19 mouse cellular contexts compared by ENCODE assay signal in genomic region chr7:122672981-122673380, GRCm38 (mm10). TPM values are rescaled to one million over a fixed set of nuclear protein-coding genes. Genes with fewer than 3 reads are reported as not detected.
DNase-seq lines count a peak whose midpoint lies in the region; ATAC-seq and TF ChIP-seq lines count a peak whose summit lies in the region.
"Had no signal": no experiment of that assay in that cellular context is flagged by ENCODE, and none has a peak within 500 bp of the region (broad histone marks: within the 10 kb centered on the region; RNA-seq: fewer than 3 reads in every experiment).

No protein-coding gene starts in this region.

- peaks cover 13% of the 10 kb centered on the region for H3K4me1 ChIP-seq in midbrain, embryonic 15.5 days

- H3K9me3 ChIP-seq in midbrain, embryonic 15.5 days = no peaks in the 10 kb centered on the region
- H3K9me3 ChIP-seq: embryonic facial prominence, embryonic 15.5 days; heart, embryonic 13.5 days; neural tube, embryonic 12.5 days had no signal

- no peak for TF ChIP-seq CTCF in brain, embryonic 14.5 days (IDR thresholded peaks at IDR 0.05; ENCODE audit: borderline replicate concordance, extremely low read depth, insufficient read depth, insufficient read length)

- H3K27ac ChIP-seq in midbrain, embryonic 15.5 days = no peak overlapping the region
- H3K27ac ChIP-seq: embryonic facial prominence, embryonic 15.5 days; heart, embryonic 13.5 days; neural tube, embryonic 12.5 days had no signal

- H3K27me3 ChIP-seq in midbrain, embryonic 15.5 days (replicated peaks) = no peaks in the 10 kb centered on the region

- H3K4me2 ChIP-seq in midbrain, embryonic 15.5 days = peak overlapping the region; percentile 76
- H3K4me2 ChIP-seq: embryonic facial prominence, embryonic 15.5 days; heart, embryonic 13.5 days; neural tube, embryonic 12.5 days had no signal

- TF ChIP-seq POLR2A in brain, embryonic 14.5 days (IDR thresholded peaks at IDR 0.05; ENCODE audit: borderline replicate concordance, extremely low read depth, insufficient read depth, insufficient read length, poor library complexity, severe bottlenecking) = no peak

- H3K4me3 ChIP-seq in midbrain, embryonic 15.5 days = peak overlapping the region; percentile 42
- H3K4me3 ChIP-seq: embryonic facial prominence, embryonic 15.5 days; heart, embryonic 13.5 days; neural tube, embryonic 12.5 days had no signal

- peak; percentile 29 for DNase-seq in layer of hippocampus, adult 11-12 months (ENCODE audit: low spot score)
- DNase-seq in layer of hippocampus, postnatal 25 days (ENCODE audit: extremely low spot score in 1 of 2, low spot score in 1 of 2) = no peak
- DNase-seq in ES-CJ7 (ENCODE audit: low read depth, low spot score) = peak; percentile 11
- DNase-seq in brain, embryonic 14.5 days (ENCODE audit: low read depth) = peak; percentile 45
- DNase-seq in adrenal gland, adult 2 months = no peak
- no peak for DNase-seq in adrenal gland, postnatal 4 days (ENCODE audit: low spot score in 2 of 2)
- no peak for DNase-seq in cerebellum, adult 9-11 months
- DNase-seq: cerebellum, postnatal 14 days; kidney, postnatal 10 days; liver, postnatal 0 days; thymus, adult 18-20 months had no signal

- ATAC-seq in midbrain, embryonic 15.5 days (replicated peaks) = no peak
- ATAC-seq: liver, postnatal 0 days had no signal

- H3K9ac ChIP-seq in midbrain, embryonic 15.5 days = no peak overlapping the region
- H3K9ac ChIP-seq: embryonic facial prominence, embryonic 15.5 days; heart, embryonic 13.5 days; liver, postnatal 0 days; neural tube, embryonic 12.5 days had no signal

- no peaks in the 10 kb centered on the region for H3K36me3 ChIP-seq in midbrain, embryonic 15.5 days (replicated peaks)
- H3K36me3 ChIP-seq: embryonic facial prominence, embryonic 15.5 days; heart, embryonic 13.5 days; neural tube, embryonic 12.5 days had no signal

- WGBS in midbrain, embryonic 15.5 days = 47% methylated on average over 5 of the region's 5 CpGs

RNA-seq across cellular contexts. Expression of gene Cacng3, which starts 2.7 kb away (rescaled TPM):
- 10 to 100 TPM; 54.1 to 67.3 TPM for total RNA-seq in layer of hippocampus, postnatal 25 days (2021)
- 4.8 and 10.4 TPM in 2 replicates for polyA plus RNA-seq in brain, embryonic 14.5 days (2012; rRNA removed)
- 24.6 and 24.7 TPM in 2 replicates for polyA plus RNA-seq in midbrain, embryonic 15.5 days (2015; fragmentation: Nextera tagmentation; extraction: Ambion mirVana)
- 1 to 10 TPM; 1.3 to 2.2 TPM for total RNA-seq in adrenal gland, adult 2 months (2021)
- 0.42 and 0.51 TPM in 2 replicates for polyA plus RNA-seq in adrenal gland, adult 2 months (2012; rRNA removed)
- 1 to 10 TPM; 5.2 to 6.1 TPM for total RNA-seq in adrenal gland, postnatal 4 days (2021)
- total RNA-seq: CH12.LX; gastrocnemius, adult 18-20 months; megakaryocyte, adult 5-6 weeks had no signal
- polyA plus RNA-seq: limb, embryonic 11.5 days had no signal

Comparison
In these comparisons a context has a peak if more than half of its experiments do, and no peak if none do; other contexts are left out.
1. DNase-seq: peak in layer of hippocampus, adult 11-12 months (single experiment), ES-CJ7 (single experiment) and brain, embryonic 14.5 days (single experiment); none in layer of hippocampus, postnatal 25 days (0 of 2), adrenal gland, adult 2 months (single experiment), adrenal gland, postnatal 4 days (0 of 2) and cerebellum, adult 9-11 months (single experiment).
2. RNA of gene Cacng3, which starts 2.7 kb away (total RNA-seq): 54.1 to 67.3 TPM in layer of hippocampus, postnatal 25 days; 5.2 to 6.1 TPM in adrenal gland, postnatal 4 days and 1.3 to 2.2 TPM in adrenal gland, adult 2 months; every median in the first group is over 4 times any median in the second.